Mouse (Mus musculus) heart, embryonic 14.5 days (tissue): ENCODE measurements around the gene Dctn5. TPM values are rescaled to one million over a fixed set of nuclear protein-coding genes. Genes with fewer than 3 reads are reported as not detected.

Experiments
- ATAC-seq: fragments of 200-750 bp; cut with Nextera tagmentation; 2 replicates; pipeline ENCODE4 v1.8.0; 2017; ENCODE audit warnings: low read depth, moderate TSS enrichment; ENCODE audit not compliant: insufficient number of reproducible peaks, insufficient read depth, low FRiP score
- H3K27ac ChIP-seq, 2 experiments: fragments of 200-500 bp in 1 of 2; fragments of 300-500 bp in 1 of 2; sonication (generic) in 1 of 2; replicated peaks in 1 of 2; 2 replicates each; pipeline ENCODE4 v1.5.1; 2012 to 2014; ENCODE audit warnings: low read depth in 2 of 2, low read length in 2 of 2, control low read depth in 1 of 2, mild to moderate bottlenecking in 1 of 2, mixed read lengths in 1 of 2; ENCODE audit not compliant: control insufficient read depth in 1 of 2, insufficient read depth in 1 of 2
- H3K27me3 ChIP-seq: fragments of 300-500 bp; sonication (generic); 2 replicates; pipeline ENCODE4 v1.6.1; 2014; ENCODE audit warnings: mild to moderate bottlenecking, low read length, control low read depth; ENCODE audit not compliant: control insufficient read depth, insufficient read depth
- H3K36me3 ChIP-seq: fragments of 300-500 bp; sonication (generic); 2 replicates; pipeline ENCODE4 v1.6.1; 2014; ENCODE audit warnings: mild to moderate bottlenecking, control low read depth, low read length, mixed read lengths; ENCODE audit not compliant: control insufficient read depth, insufficient read depth
- H3K4me1 ChIP-seq, 2 experiments: fragments of 200-500 bp in 1 of 2; fragments of 300-500 bp in 1 of 2; sonication (generic) in 1 of 2; 2 replicates each; pipeline ENCODE4 v1.6.1; 2012 to 2014; ENCODE audit warnings: low read length in 2 of 2, control low read depth in 1 of 2, mixed read lengths in 1 of 2; ENCODE audit not compliant: control insufficient read depth in 2 of 2, insufficient read depth in 2 of 2
- H3K4me2 ChIP-seq: fragments of 300-500 bp; sonication (generic); 2 replicates; pipeline ENCODE4 v1.6.1; 2014; ENCODE audit warnings: mild to moderate bottlenecking, low read length
- H3K4me3 ChIP-seq, 2 experiments: fragments of 200-500 bp in 1 of 2; fragments of 300-500 bp in 1 of 2; sonication (generic) in 1 of 2; 2 replicates each; pipeline ENCODE4 v1.5.1; 2012 to 2014; ENCODE audit warnings: low read length in 2 of 2, mild to moderate bottlenecking in 2 of 2, control low read depth in 1 of 2, low read depth in 1 of 2, moderate library complexity in 1 of 2; ENCODE audit not compliant: control insufficient read depth in 1 of 2, insufficient read depth in 1 of 2
- H3K9ac ChIP-seq: fragments of 300-500 bp; sonication (generic); 2 replicates; pipeline ENCODE4 v1.6.1; 2014; ENCODE audit warnings: mild to moderate bottlenecking, low read length
- H3K9me3 ChIP-seq: fragments of 300-500 bp; sonication (generic); 2 replicates; pipeline ENCODE4 v1.6.1; 2016; ENCODE audit warnings: low read length, control low read depth; ENCODE audit not compliant: control insufficient read depth
- WGBS: fragments of 180-500 bp; shearing (Covaris S2); extraction: QIAGEN DNeasy Blood & Tissue Kit; methylation state at CpG from one replicate; pipeline ENCODE4 v1.1.7; 2014; 5-methylcytosine and 5-hydroxymethylcytosine counted together
- polyA plus RNA-seq: library from polyadenylated mRNA; unstranded; fragments of >200 nt; fragmentation: Nextera tagmentation; extraction: Ambion mirVana; gene quantifications from 2 replicates; pipeline ENCODE4 v1.2.1, GENCODE M21; 2014

The Dctn5 gene
- polyA plus RNA-seq, 1 experiment from 2014 or later, result 74.6 TPM

DNA sequence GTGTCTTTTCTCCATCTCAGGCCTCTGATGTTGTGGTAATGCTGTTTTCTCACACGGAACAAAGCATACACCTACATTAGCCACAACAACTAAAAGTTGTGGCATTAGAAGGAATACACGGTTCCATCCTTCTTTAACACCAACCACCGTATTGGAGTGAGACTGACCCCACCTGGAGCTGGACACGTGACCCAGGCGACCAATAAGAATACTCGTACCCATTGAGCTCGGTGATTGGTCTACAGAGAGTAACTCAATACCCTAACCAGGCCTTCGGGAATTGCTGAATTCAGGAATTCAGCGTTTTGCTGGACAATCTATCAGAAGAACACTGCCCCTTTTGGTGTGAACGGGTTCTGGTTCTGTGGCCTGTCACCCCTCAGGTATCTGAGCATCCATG is 58.3 kb downstream of the Dctn5 start:
- H3K4me1 ChIP-seq, result no peaks in the 10 kb centered on the region
- WGBS, result 61% methylated on average over 10 of the region's 10 CpGs
- no peak for ATAC-seq
- no peaks in the 10 kb centered on the region for H3K27me3 ChIP-seq
- no peak overlapping the region for H3K4me3 ChIP-seq
- no peak overlapping the region for H3K9ac ChIP-seq
- 0 out of 2 replicates have a peak, but pooled peaks cover 4% of the 10 kb centered on the region for H3K9me3 ChIP-seq
- no peak overlapping the region for H3K4me2 ChIP-seq
- no peaks in the 10 kb centered on the region for H3K36me3 ChIP-seq
- no peak overlapping the region for H3K27ac ChIP-seq

DNA sequence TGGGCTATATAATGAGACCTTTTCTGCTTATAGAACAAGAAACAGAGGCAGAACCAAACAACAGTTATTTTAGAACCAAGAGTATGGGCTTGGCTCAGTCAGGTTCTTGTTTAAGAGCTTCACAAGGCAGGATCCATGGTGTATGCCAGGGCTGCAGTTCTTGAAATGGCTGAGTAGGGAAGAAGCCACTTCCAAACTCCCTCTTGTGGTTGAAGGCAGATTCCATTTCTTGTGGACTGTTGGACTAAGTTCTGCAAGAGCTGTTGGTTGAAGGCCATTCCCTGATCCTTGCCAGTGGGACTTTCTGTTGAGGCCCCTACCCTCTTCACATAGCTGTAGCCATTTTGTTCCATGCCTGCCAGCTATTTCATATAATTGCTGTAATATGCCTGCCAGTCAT is 61.1 kb downstream of the Dctn5 start:
- H3K4me2 ChIP-seq, result no peak overlapping the region
- no peaks in the 10 kb centered on the region for H3K4me1 ChIP-seq
- H3K9ac ChIP-seq, result no peak overlapping the region
- ATAC-seq, result no peak
- no peaks in the 10 kb centered on the region for H3K36me3 ChIP-seq
- no peak overlapping the region for H3K4me3 ChIP-seq
- H3K9me3 ChIP-seq, result 0 out of 2 replicates have a peak, but pooled peaks cover 4% of the 10 kb centered on the region
- no peak overlapping the region for H3K27ac ChIP-seq
- H3K27me3 ChIP-seq, result no peaks in the 10 kb centered on the region

GRCm38 (mm10) chr7:122196771-122197170 is 63.9 kb downstream of the Dctn5 start:
- Histone ChIP-seq H3K4me1 (no peaks in the 10 kb centered on the region; a peak in 1 of 4 replicates), H3K4me2 (no peak overlapping the region), H3K9me3 (0 out of 2 replicates have a peak, but pooled peaks cover 4% of the 10 kb centered on the region), H3K4me3 (no peak overlapping the region), H3K27me3 (no peaks in the 10 kb centered on the region), H3K27ac (no peak overlapping the region), H3K9ac (no peak overlapping the region), H3K36me3 (no peaks in the 10 kb centered on the region)
- WGBS, result 75% methylated on average over 9 of the region's 9 CpGs
- ATAC-seq, result no peak

GRCm38 (mm10) chr7:122197306-122197705 is 64.5 kb downstream of the Dctn5 start:
- no peak for ATAC-seq
- Histone ChIP-seq H3K27ac (no peak overlapping the region), H3K4me3 (no peak overlapping the region), H3K4me1 (no peaks in the 10 kb centered on the region; a peak in 1 of 4 replicates), H3K9me3 (0 out of 2 replicates have a peak, but pooled peaks cover 4% of the 10 kb centered on the region), H3K4me2 (no peak overlapping the region), H3K9ac (no peak overlapping the region), H3K36me3 (no peaks in the 10 kb centered on the region), H3K27me3 (no peaks in the 10 kb centered on the region)
- WGBS, result 35% methylated on average over 4 of the region's 4 CpGs

Other genes starting within 250 kb of the Dctn5 start
- gene Cog7, start 151.3 kb upstream of the Dctn5 start, polyA plus RNA-seq, result 18.3 and 19.2 TPM in 2 replicates
- gene Gga2, start 111.8 kb upstream of the Dctn5 start, polyA plus RNA-seq, result 66.3 and 77.8 TPM in 2 replicates
- 66.4 TPM in 2 replicates for gene Ubfd1, start 65.9 kb upstream of the Dctn5 start, polyA plus RNA-seq
- gene Ears2, start 65.8 kb upstream of the Dctn5 start, polyA plus RNA-seq, result 39.3 and 41.9 TPM in 2 replicates
- gene Ndufab1, start 31.2 kb upstream of the Dctn5 start, polyA plus RNA-seq, result 1,545 and 1,597 TPM in 2 replicates
- 7.6 and 7.7 TPM in 2 replicates for gene Palb2, start 56 bp upstream of the Dctn5 start, polyA plus RNA-seq
- 56.6 and 64.1 TPM in 2 replicates for gene Plk1, start 26.4 kb downstream of the Dctn5 start, polyA plus RNA-seq
- gene Ern2, start 53.2 kb downstream of the Dctn5 start, polyA plus RNA-seq, result not detected in 2 replicates
- 0.23 and 1.00 TPM in 2 replicates for gene Chp2, start 86.5 kb downstream of the Dctn5 start, polyA plus RNA-seq
- gene Prkcb, start 155.7 kb downstream of the Dctn5 start, polyA plus RNA-seq, result 5.8 and 6.7 TPM in 2 replicates